8 mouse cellular contexts compared by ENCODE assay signal in genomic region chr13:8785185-8785584, GRCm38 (mm10).
A peak's percentile ranks its signal among the peaks of the same experiment; 100 is the strongest.
DNase-seq lines count a peak whose midpoint lies in the region.

No protein-coding gene starts in this region.

- WGBS in hindbrain, embryonic 10.5 days, result 51% methylated on average over 9 of the region's 9 CpGs

- H3K9me3 ChIP-seq in hindbrain, embryonic 10.5 days, result no peaks in the 10 kb centered on the region

- peaks cover 6% of the 10 kb centered on the region for H3K4me1 ChIP-seq in hindbrain, embryonic 10.5 days (replicated peaks)

- DNase-seq in gastrocnemius, postnatal 10 days, result peak; percentile 33
- no peak for DNase-seq in gastrocnemius, postnatal 25 days
- DNase-seq in adrenal gland, adult (ENCODE audit: inconsistent age in 2 of 2, low spot score in 1 of 2), result peak; percentile 33 to 79
- peak; percentile 68 for DNase-seq in embryo, embryonic 10 days (ENCODE audit: low spot score)
- peak; percentile 53 for DNase-seq in hindbrain, embryonic 10.5 days (ENCODE audit: low spot score)
- peak; percentile 38 for DNase-seq in layer of hippocampus, adult 9-11 months
- DNase-seq in lung, postnatal 36 days, result peak; percentile 51
- DNase-seq in right cerebral cortex, postnatal 25 days, result peak; percentile 67

- H3K27me3 ChIP-seq in hindbrain, embryonic 10.5 days (ENCODE audit: insufficient read depth, poor library complexity, severe bottlenecking), result no peaks in the 10 kb centered on the region

- no peak overlapping the region for H3K27ac ChIP-seq in hindbrain, embryonic 10.5 days

- no peak overlapping the region for H3K4me3 ChIP-seq in hindbrain, embryonic 10.5 days

- no peaks in the 10 kb centered on the region for H3K36me3 ChIP-seq in hindbrain, embryonic 10.5 days
